Mouse (Mus musculus) heart, embryonic 12.5 days (tissue): ENCODE results near the gene Urad. TPM values are rescaled to one million over a fixed set of nuclear protein-coding genes. Genes with fewer than 3 reads are reported as not detected.
A peak's percentile ranks its signal among the peaks of the same experiment; 100 is the strongest.

ENCODE experiments used
- ATAC-seq: fragments of 200-750 bp; cut with Nextera tagmentation; 2 replicates; pipeline ENCODE4 v1.8.0; 2017; ENCODE audit warnings: moderate TSS enrichment, moderate library complexity; ENCODE audit not compliant: insufficient number of reproducible peaks, low FRiP score
- H3K27ac ChIP-seq: fragments of 300-500 bp; sonication (generic); 2 replicates; pipeline ENCODE4 v1.5.1; 2016; ENCODE audit warnings: mild to moderate bottlenecking, moderate library complexity; ENCODE audit not compliant: poor library complexity, severe bottlenecking
- H3K27me3 ChIP-seq: fragments of 300-500 bp; sonication (generic); replicated peaks from 2 replicates; pipeline ENCODE4 v1.6.1; 2016; ENCODE audit warnings: mild to moderate bottlenecking, moderate library complexity
- H3K36me3 ChIP-seq: fragments of 300-500 bp; sonication (generic); 2 replicates; pipeline ENCODE4 v1.6.1; 2016; ENCODE audit warnings: mild to moderate bottlenecking, moderate library complexity
- H3K4me1 ChIP-seq: fragments of 300-500 bp; sonication (generic); replicated peaks from 2 replicates; pipeline ENCODE4 v1.6.1; 2016; ENCODE audit warnings: mild to moderate bottlenecking
- H3K4me2 ChIP-seq: fragments of 300-500 bp; sonication (generic); 2 replicates; pipeline ENCODE4 v1.6.1; 2016; ENCODE audit warnings: mild to moderate bottlenecking, moderate library complexity
- H3K4me3 ChIP-seq: fragments of 300-500 bp; sonication (generic); 2 replicates; pipeline ENCODE4 v1.5.1; 2016; ENCODE audit warnings: mild to moderate bottlenecking
- H3K9ac ChIP-seq: fragments of 300-500 bp; sonication (generic); 2 replicates; pipeline ENCODE4 v1.6.1; 2016; ENCODE audit warnings: mild to moderate bottlenecking, moderate library complexity
- H3K9me3 ChIP-seq: fragments of 300-500 bp; sonication (generic); replicated peaks from 2 replicates; pipeline ENCODE4 v1.6.1; 2016; ENCODE audit warnings: mild to moderate bottlenecking, moderate library complexity
- WGBS: fragments of 180-500 bp; shearing (Covaris S2); methylation state at CpG from one replicate; pipeline ENCODE4 v1.1.7; 2016; 5-methylcytosine and 5-hydroxymethylcytosine counted together
- polyA plus RNA-seq: library from polyadenylated mRNA; unstranded; fragments of >200 nt; fragmentation: Nextera tagmentation; extraction: Ambion mirVana; gene quantifications from 2 replicates; pipeline ENCODE4 v1.2.1, GENCODE M21; 2016

Gene Urad
- polyA plus RNA-seq, 1 experiment from 2014 or later: not detected

DNA sequence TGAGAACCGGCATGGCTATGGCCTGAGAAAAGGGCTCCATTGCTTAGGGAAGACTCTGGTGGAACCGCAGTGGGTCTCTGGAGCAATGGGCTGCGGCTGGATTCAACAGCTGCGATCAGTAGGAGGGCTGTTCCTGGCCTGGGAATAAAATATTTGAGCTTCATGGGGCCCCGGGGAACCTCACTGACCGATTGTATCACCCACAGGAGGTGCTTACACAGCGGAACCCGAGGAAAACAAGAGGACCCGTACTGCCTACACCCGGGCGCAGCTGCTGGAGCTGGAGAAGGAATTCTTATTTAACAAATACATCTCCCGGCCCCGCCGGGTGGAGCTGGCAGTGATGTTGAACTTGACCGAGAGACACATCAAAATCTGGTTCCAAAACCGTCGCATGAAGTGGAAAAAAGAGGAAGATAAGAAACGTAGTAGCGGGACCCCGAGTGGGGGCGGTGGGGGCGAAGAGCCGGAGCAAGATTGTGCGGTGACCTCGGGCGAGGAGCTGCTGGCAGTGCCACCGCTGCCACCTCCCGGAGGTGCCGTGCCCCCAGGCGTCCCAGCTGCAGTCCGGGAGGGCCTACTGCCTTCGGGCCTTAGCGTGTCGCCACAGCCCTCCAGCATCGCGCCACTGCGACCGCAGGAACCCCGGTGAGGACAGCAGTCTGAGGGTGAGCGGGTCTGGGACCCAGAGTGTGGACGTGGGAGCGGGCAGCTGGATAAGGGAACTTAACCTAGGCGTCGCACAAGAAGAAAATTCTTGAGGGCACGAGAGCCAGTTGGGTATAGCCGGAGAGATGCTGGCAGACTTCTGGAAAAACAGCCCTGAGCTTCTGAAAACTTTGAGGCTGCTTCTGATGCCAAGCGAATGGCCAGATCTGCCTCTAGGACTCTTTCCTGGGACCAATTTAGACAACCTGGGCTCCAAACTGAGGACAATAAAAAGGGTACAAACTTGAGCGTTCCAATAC lies 47.8 kb downstream of the Urad start:
- Histone ChIP-seq H3K4me3 (no peak overlapping the region), H3K4me1 (peaks cover 20% of the 10 kb centered on the region), H3K36me3 (no peaks in the 10 kb centered on the region), H3K4me2 (no peak overlapping the region), H3K27me3 (peaks cover 94% of the 10 kb centered on the region), H3K9me3 (no peaks in the 10 kb centered on the region), H3K27ac (no peak overlapping the region), H3K9ac (no peak overlapping the region)
- ATAC-seq: no peak
- WGBS: 1% methylated on average over 48 of the region's 48 CpGs

DNA sequence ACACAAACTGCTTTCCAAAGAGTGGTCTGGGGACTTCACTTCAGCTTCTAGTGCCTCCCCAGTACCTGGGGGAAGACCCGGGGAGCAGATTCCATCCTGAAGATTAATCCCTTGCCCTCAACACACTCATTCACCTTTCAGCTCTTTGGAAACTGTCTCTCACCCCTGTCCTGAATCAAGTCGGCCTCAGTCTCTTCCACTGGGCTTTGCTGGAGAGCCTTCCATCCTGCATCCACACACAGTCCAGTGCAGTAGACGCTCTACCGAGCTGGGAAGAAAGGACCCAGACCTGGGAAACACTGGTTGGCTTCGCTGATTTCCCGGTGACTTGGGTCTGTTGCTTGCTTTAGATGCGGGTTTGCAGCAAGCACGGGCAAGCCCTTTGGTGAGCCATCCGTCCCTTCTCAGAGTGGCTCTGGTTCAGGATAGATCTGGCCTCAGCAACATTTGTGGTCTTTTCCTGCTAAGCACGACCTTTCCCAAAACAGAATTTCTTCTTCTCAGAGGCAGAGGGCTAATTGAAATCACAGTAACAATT lies 49.4 kb downstream of the Urad start:
- no peaks in the 10 kb centered on the region for H3K9me3 ChIP-seq
- no peak overlapping the region for H3K9ac ChIP-seq
- no peak overlapping the region for H3K27ac ChIP-seq
- H3K27me3 ChIP-seq: peaks cover 94% of the 10 kb centered on the region
- H3K4me3 ChIP-seq: no peak overlapping the region
- no peak overlapping the region for H3K4me2 ChIP-seq
- ATAC-seq: no peak
- H3K36me3 ChIP-seq: no peaks in the 10 kb centered on the region
- WGBS: 3% methylated on average over 10 of the region's 10 CpGs
- H3K4me1 ChIP-seq: peaks cover 20% of the 10 kb centered on the region

DNA sequence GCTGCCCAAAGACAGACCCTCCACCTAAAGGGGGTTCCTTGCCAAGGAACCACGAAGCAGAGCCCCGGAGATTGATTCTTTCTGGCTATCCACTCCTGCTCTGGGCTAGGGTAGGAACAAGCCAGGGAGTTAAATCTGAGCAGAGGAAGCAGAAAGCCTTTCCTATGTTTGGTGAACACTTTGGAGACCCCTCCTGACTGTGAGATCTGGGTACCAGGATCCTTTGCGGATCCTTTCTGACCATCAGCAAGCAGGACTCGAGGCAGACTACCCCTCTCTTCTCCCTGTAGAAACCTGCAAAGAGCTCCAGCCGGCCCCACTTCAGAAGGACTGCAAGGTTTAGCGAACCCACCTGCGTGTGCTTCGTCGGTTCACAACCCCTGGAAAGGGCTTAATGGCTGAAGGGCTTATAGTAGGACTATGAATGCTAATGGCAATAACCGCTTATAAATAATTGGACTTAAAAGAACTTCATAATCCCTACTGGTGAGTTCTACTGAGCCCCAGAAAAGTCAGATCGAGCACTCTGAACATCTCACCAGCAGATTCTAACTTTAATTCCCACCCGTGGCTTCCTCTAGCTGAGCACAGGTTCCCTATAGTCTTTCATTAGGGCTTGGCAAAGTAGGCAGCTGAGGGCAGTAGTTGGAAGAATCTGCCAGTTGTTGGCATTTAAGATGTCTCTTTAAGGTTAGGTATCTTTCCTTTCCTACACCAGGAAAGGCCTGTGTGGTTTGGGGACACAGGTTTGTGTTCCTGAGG lies 50.0 kb downstream of the Urad start:
- 7% methylated on average over 12 of the region's 12 CpGs for WGBS
- no peak overlapping the region for H3K9ac ChIP-seq
- H3K27me3 ChIP-seq: peaks cover 94% of the 10 kb centered on the region
- no peak overlapping the region for H3K4me3 ChIP-seq
- no peak overlapping the region for H3K4me2 ChIP-seq
- H3K36me3 ChIP-seq: no peaks in the 10 kb centered on the region
- no peaks in the 10 kb centered on the region for H3K9me3 ChIP-seq
- H3K27ac ChIP-seq: no peak overlapping the region
- peaks cover 16% of the 10 kb centered on the region for H3K4me1 ChIP-seq
- ATAC-seq: no peak

DNA sequence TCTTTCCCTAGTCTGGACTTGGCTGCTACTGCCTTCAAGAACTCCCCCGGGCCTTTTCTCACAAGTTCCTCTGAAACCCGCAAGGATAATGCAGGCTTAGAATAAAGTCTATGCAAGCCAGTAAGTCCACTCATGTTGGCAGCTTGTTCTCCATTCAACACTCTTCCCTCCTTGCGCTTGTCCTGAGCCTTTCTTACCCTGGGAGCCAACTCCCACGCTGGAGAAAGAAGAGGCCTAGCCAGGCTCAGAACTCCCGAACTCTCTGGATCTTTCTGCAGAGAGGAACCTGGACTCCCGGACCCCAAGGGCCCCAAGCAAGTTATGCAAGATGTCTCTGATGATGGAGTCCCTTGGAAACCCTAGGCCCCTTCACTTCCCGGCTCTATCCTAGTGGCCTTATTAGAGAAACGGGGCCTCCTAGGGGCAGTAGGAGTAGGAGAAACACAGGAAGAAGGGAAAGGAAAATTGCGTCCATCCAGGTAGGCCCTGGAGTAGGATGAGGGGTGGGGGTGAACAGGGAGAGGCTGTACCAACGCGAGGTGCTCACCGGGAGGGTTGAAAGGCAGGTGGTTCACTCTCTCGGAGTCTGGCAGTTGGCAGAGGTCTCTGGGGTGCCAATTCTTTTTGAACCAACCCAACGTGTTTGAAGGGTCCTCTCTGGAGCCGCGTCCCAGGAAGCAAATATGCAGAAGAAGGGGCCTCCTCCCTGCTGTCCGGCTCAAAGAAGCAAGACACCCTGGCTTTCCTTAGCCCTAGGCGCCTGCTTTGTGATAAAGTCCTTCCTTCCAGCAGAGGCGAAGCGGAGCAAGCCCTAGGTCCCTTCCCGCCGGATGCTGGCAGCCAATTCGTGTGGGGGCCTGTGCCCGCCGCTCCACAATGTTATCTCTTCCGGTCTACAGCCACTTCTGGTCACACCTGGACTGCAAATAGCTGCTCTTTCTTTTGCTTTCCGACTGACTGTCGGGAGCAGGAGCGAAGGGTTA lies 51.3 kb downstream of the Urad start:
- Histone ChIP-seq H3K9ac (no peak overlapping the region), H3K9me3 (no peaks in the 10 kb centered on the region), H3K27me3 (peaks cover 94% of the 10 kb centered on the region), H3K4me1 (peaks cover 15% of the 10 kb centered on the region), H3K4me3 (peak overlapping the region; percentile 22; the same call in 1 of the 2 replicates), H3K27ac (no peak overlapping the region), H3K4me2 (peak overlapping the region; percentile 50), H3K36me3 (no peaks in the 10 kb centered on the region)
- ATAC-seq: no peak
- 1% methylated on average over 29 of the region's 29 CpGs for WGBS

DNA sequence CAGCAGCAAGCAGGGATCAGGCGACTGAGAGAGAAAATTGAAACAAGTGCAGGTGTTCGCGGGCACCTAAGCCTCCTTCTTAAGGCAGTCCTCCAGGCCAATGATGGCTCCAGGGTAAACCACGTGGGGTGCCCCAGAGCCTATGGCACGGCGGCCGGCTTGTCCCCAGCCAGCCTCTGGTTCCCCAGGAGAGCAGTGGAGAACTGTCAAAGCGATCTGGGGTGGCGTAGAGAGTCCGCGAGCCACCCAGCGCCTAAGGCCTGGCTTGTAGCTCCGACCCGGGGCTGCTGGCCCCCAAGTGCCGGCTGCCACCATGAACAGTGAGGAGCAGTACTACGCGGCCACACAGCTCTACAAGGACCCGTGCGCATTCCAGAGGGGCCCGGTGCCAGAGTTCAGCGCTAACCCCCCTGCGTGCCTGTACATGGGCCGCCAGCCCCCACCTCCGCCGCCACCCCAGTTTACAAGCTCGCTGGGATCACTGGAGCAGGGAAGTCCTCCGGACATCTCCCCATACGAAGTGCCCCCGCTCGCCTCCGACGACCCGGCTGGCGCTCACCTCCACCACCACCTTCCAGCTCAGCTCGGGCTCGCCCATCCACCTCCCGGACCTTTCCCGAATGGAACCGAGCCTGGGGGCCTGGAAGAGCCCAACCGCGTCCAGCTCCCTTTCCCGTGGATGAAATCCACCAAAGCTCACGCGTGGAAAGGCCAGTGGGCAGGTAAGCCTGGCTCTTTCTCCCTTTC lies 52.1 kb downstream of the Urad start, which contains the start of gene Pdx1:
Pdx1 (plus strand) TSS at position 34 of the 747 bp plus-strand sequence.
- H3K4me3 ChIP-seq: peak within 1 kb of the TSS; percentile 22
- no peak within 1 kb of the TSS for H3K9ac ChIP-seq
- peak within 1 kb of the TSS; percentile 50 for H3K4me2 ChIP-seq
- whole genome bisulfite sequencing: 1% methylated on average over 44 of the region's 44 CpGs
- peaks cover 94% of the 10 kb centered on the region for H3K27me3 ChIP-seq
- H3K4me1 ChIP-seq: peaks cover 15% of the 10 kb centered on the region
- no peaks in the 10 kb centered on the region for H3K9me3 ChIP-seq
- H3K36me3 ChIP-seq: no peaks in the 10 kb centered on the region
- ATAC-seq: peak; percentile 57; the same call in 1 of the 2 replicates
- H3K27ac ChIP-seq: no peak within 1 kb of the TSS

DNA sequence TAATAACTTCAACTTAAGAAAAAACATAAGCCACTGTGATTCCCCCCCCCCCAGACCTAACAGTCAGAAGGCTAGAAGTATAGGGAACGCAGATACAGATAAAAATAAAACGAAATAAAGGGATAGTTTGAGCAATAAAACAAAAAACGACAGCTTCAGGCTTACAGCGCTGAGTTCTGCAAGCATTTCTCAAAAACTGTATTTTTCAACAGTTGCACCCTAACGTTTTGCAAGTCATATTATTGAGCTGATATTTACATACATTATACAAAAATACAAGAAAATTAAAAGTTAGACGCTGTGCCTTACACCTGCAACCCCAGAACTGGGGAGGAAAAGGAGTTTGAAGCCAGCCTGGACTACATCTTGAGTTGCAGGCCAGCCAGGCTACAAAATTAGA lies 52.9 kb downstream of the Urad start:
- Histone ChIP-seq H3K4me2 (no peak overlapping the region), H3K27me3 (peaks cover 91% of the 10 kb centered on the region), H3K27ac (no peak overlapping the region), H3K4me3 (no peak overlapping the region), H3K9me3 (no peaks in the 10 kb centered on the region), H3K9ac (no peak overlapping the region), H3K36me3 (no peaks in the 10 kb centered on the region), H3K4me1 (peaks cover 12% of the 10 kb centered on the region)
- WGBS: 8% methylated on average over 6 of the region's 6 CpGs
- ATAC-seq: no peak

DNA sequence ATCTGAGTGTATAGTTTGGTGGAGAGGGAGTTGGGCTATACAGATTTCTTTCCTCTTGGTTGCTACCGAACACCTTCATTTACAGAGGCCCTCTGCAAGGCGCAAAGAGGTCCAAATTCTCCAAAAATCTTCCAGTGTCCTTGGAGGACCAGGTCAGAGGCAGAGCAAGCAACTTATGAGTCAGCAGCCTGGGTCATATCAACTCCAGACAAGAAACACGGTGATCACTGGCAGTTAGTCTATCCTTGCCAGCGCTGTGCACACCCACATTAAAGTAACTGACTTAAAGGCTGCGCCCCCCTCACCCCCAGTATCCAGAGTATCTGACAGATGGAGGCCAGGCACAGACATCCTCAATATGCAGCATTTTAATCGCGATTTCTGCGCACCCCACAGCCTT lies 53.5 kb downstream of the Urad start:
- 7% methylated on average over 8 of the region's 8 CpGs for whole genome bisulfite sequencing
- H3K36me3 ChIP-seq: no peaks in the 10 kb centered on the region
- H3K4me3 ChIP-seq: no peak overlapping the region
- peaks cover 11% of the 10 kb centered on the region for H3K4me1 ChIP-seq
- no peak overlapping the region for H3K4me2 ChIP-seq
- peaks cover 91% of the 10 kb centered on the region for H3K27me3 ChIP-seq
- H3K9ac ChIP-seq: no peak overlapping the region
- H3K9me3 ChIP-seq: no peaks in the 10 kb centered on the region
- no peak overlapping the region for H3K27ac ChIP-seq
- ATAC-seq: no peak

DNA sequence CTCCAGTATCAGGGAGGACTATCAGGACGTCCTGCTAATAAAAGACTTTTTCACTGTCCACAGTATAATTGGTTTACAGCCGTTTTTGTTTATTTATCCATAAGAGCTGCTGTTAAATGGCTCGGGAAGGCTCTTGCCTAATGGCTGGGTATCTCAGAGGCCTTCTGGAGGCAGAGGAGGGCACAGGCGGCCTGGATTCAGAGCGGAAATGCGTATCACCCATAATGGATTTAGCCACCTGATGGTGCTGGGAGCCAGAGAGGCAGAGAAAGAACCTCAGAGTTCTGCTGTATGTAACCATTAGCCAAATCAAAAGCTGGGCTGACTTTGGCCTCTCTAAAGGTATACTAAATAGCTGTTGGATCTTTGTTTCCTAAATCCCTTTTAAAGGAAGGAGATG lies 54.8 kb downstream of the Urad start:
- ATAC-seq: no peak
- WGBS: 11% methylated on average over 6 of the region's 6 CpGs
- Histone ChIP-seq H3K27me3 (peaks cover 90% of the 10 kb centered on the region), H3K4me2 (no peak overlapping the region), H3K27ac (no peak overlapping the region), H3K4me1 (peaks cover 11% of the 10 kb centered on the region), H3K36me3 (no peaks in the 10 kb centered on the region), H3K9ac (no peak overlapping the region), H3K4me3 (no peak overlapping the region), H3K9me3 (no peaks in the 10 kb centered on the region)
